Mouse (Mus musculus): ENCODE results near the gene Fhl5. TPM values are rescaled to one million over a fixed set of nuclear protein-coding genes. Genes with fewer than 3 reads are reported as not detected.
A peak's percentile ranks its signal among the peaks of the same experiment; 100 is the strongest.
"Not testable (repeated sequence)": the region's sequence is repeated elsewhere in the genome, so short reads cannot be mapped to it uniquely, and the experiment has no call there.

Gene Fhl5
- not detected in 2 replicates for polyA plus RNA-seq (2015; fragmentation: Nextera tagmentation; extraction: Ambion mirVana)

GRCm38 (mm10) chr4:25242776-25243175 is at the start of gene Fhl5:
Gene Fhl5 (minus strand): TSS chr4:25242876.
- H3K27me3 ChIP-seq (replicated peaks), result no peaks in the 10 kb centered on the region
- no peak within 1 kb of the TSS for H3K27ac ChIP-seq (replicated peaks)
- H3K4me1 ChIP-seq, result no peaks in the 10 kb centered on the region
- no peaks in the 10 kb centered on the region for H3K36me3 ChIP-seq
- H3K9me3 ChIP-seq (replicated peaks), result no peaks in the 10 kb centered on the region
- H3K9ac ChIP-seq (replicated peaks), result no peak within 1 kb of the TSS
- WGBS, result 96% methylated on average over 3 of the region's 3 CpGs
- H3K4me2 ChIP-seq, result no peak within 1 kb of the TSS
- H3K4me3 ChIP-seq (replicated peaks), result no peak within 1 kb of the TSS
- no peak for ATAC-seq (ENCODE audit: low FRiP score)

- not testable (repeated sequence) for H3K27me3 ChIP-seq (replicated peaks); H3K9ac ChIP-seq (replicated peaks); H3K27ac ChIP-seq (replicated peaks); H3K9me3 ChIP-seq (replicated peaks); ATAC-seq (ENCODE audit: low FRiP score); H3K4me1 ChIP-seq; H3K4me3 ChIP-seq (replicated peaks); H3K36me3 ChIP-seq; H3K4me2 ChIP-seq
- WGBS, result 90% methylated on average over 1 of the region's 1 CpGs
Observed at GRCm38 (mm10) chr4:25285002-25285401, 42.3 kb upstream of the Fhl5 start.

GRCm38 (mm10) chr4:25281671-25282038 is 39.0 kb upstream of the Fhl5 start, which contains the start of gene Ufl1:
Gene Ufl1 (minus strand): TSS chr4:25281821.
- H3K4me1 ChIP-seq, result peaks cover 9% of the 10 kb centered on the region
- peak within 1 kb of the TSS; percentile 81 for H3K4me3 ChIP-seq (replicated peaks)
- under 1% methylated on average over 30 of the region's 30 CpGs for WGBS
- H3K9ac ChIP-seq (replicated peaks), result peak within 1 kb of the TSS; percentile 96
- H3K27me3 ChIP-seq (replicated peaks), result no peaks in the 10 kb centered on the region
- H3K36me3 ChIP-seq, result peaks cover 10% of the 10 kb centered on the region
- peak within 1 kb of the TSS; percentile 62 for H3K4me2 ChIP-seq
- H3K9me3 ChIP-seq (replicated peaks), result no peaks in the 10 kb centered on the region
- peak; percentile 99 for ATAC-seq (ENCODE audit: low FRiP score)
- peak within 1 kb of the TSS; percentile 99 for H3K27ac ChIP-seq (replicated peaks)

GRCm38 (mm10) chr4:25280938-25281670 is 38.4 kb upstream of the Fhl5 start:
- Histone ChIP-seq H3K4me2 (peak overlapping the region; percentile 62), H3K27ac (replicated peaks) (peak overlapping the region; percentile 99), H3K4me3 (replicated peaks) (peak overlapping the region; percentile 81), H3K9me3 (replicated peaks) (no peaks in the 10 kb centered on the region), H3K4me1 (peaks cover 9% of the 10 kb centered on the region), H3K9ac (replicated peaks) (peak overlapping the region; percentile 96), H3K36me3 (peaks cover 10% of the 10 kb centered on the region), H3K27me3 (replicated peaks) (no peaks in the 10 kb centered on the region)
- WGBS, result 1% methylated on average over 32 of the region's 32 CpGs
- ATAC-seq (ENCODE audit: low FRiP score), result peak; percentile 95

- peaks cover 68% of the 10 kb centered on the region for H3K36me3 ChIP-seq
Observed at GRCm38 (mm10) chr4:25272861-25273627, 30.4 kb upstream of the Fhl5 start.

GRCm38 (mm10) chr4:25271926-25272325 is 29.2 kb upstream of the Fhl5 start:
- Histone ChIP-seq H3K4me1 (no peaks in the 10 kb centered on the region), H3K4me3 (replicated peaks) (no peak overlapping the region), H3K4me2 (no peak overlapping the region), H3K27ac (replicated peaks) (no peak overlapping the region), H3K9ac (replicated peaks) (no peak overlapping the region), H3K36me3 (peaks cover 72% of the 10 kb centered on the region), H3K9me3 (replicated peaks) (no peaks in the 10 kb centered on the region), H3K27me3 (replicated peaks) (no peaks in the 10 kb centered on the region)
- 88% methylated on average over 1 of the region's 1 CpGs for WGBS
- ATAC-seq (ENCODE audit: low FRiP score), result no peak

More at GRCm38 (mm10) chr4:25272861-25273627, 30.4 kb upstream of the Fhl5 start:
- H3K4me2 ChIP-seq, result no peak overlapping the region
- H3K9ac ChIP-seq (replicated peaks), result no peak overlapping the region
- no peaks in the 10 kb centered on the region for H3K4me1 ChIP-seq
- H3K4me3 ChIP-seq (replicated peaks), result no peak overlapping the region
- 94% methylated on average over 7 of the region's 7 CpGs for WGBS
- H3K27ac ChIP-seq (replicated peaks), result no peak overlapping the region
- no peak for ATAC-seq (ENCODE audit: low FRiP score)
- H3K27me3 ChIP-seq (replicated peaks), result no peaks in the 10 kb centered on the region
- H3K9me3 ChIP-seq (replicated peaks), result no peaks in the 10 kb centered on the region

- no peaks in the 10 kb centered on the region for H3K4me1 ChIP-seq
- H3K27me3 ChIP-seq (replicated peaks), result no peaks in the 10 kb centered on the region
- peaks cover 67% of the 10 kb centered on the region for H3K36me3 ChIP-seq
- 96% methylated on average over 3 of the region's 3 CpGs for WGBS
- H3K9me3 ChIP-seq (replicated peaks), result no peaks in the 10 kb centered on the region
- H3K4me3 ChIP-seq (replicated peaks), result no peak overlapping the region
- no peak for ATAC-seq (ENCODE audit: low FRiP score)
- no peak overlapping the region for H3K4me2 ChIP-seq
- no peak overlapping the region for H3K27ac ChIP-seq (replicated peaks)
- no peak overlapping the region for H3K9ac ChIP-seq (replicated peaks)
Observed at GRCm38 (mm10) chr4:25267144-25267543, 24.5 kb upstream of the Fhl5 start.

GRCm38 (mm10) chr4:25257822-25258398 is 15.2 kb upstream of the Fhl5 start:
- Histone ChIP-seq H3K36me3 (peaks cover 36% of the 10 kb centered on the region), H3K9me3 (replicated peaks) (no peaks in the 10 kb centered on the region), H3K9ac (replicated peaks) (no peak overlapping the region), H3K4me1 (no peaks in the 10 kb centered on the region), H3K27ac (replicated peaks) (no peak overlapping the region), H3K4me3 (replicated peaks) (no peak overlapping the region), H3K4me2 (no peak overlapping the region), H3K27me3 (replicated peaks) (no peaks in the 10 kb centered on the region)
- ATAC-seq (ENCODE audit: low FRiP score), result no peak
- 92% methylated on average over 7 of the region's 7 CpGs for WGBS

- H3K4me1 ChIP-seq; H3K4me2 ChIP-seq; H3K9me3 ChIP-seq (replicated peaks); H3K4me3 ChIP-seq (replicated peaks); H3K9ac ChIP-seq (replicated peaks); H3K27me3 ChIP-seq (replicated peaks); ATAC-seq (ENCODE audit: low FRiP score); H3K27ac ChIP-seq (replicated peaks); H3K36me3 ChIP-seq: not testable (repeated sequence)
- 100% methylated on average over 1 of the region's 1 CpGs for WGBS
Observed at GRCm38 (mm10) chr4:25235663-25236062, 7.0 kb downstream of the Fhl5 start.

- not testable (repeated sequence) for H3K4me2 ChIP-seq; H3K9me3 ChIP-seq (replicated peaks); H3K27me3 ChIP-seq (replicated peaks); H3K4me3 ChIP-seq (replicated peaks); H3K36me3 ChIP-seq; H3K4me1 ChIP-seq; ATAC-seq (ENCODE audit: low FRiP score); H3K27ac ChIP-seq (replicated peaks); H3K9ac ChIP-seq (replicated peaks)
- WGBS, result 93% methylated on average over 1 of the region's 1 CpGs
Observed at GRCm38 (mm10) chr4:25233767-25234166, 8.9 kb downstream of the Fhl5 start.

GRCm38 (mm10) chr4:25232546-25232945 is 10.1 kb downstream of the Fhl5 start:
- no peak overlapping the region for H3K4me2 ChIP-seq
- no peak overlapping the region for H3K4me3 ChIP-seq (replicated peaks)
- H3K9me3 ChIP-seq (replicated peaks), result no peaks in the 10 kb centered on the region
- H3K4me1 ChIP-seq, result no peaks in the 10 kb centered on the region
- no peaks in the 10 kb centered on the region for H3K27me3 ChIP-seq (replicated peaks)
- no peak for ATAC-seq (ENCODE audit: low FRiP score)
- 94% methylated on average over 3 of the region's 3 CpGs for whole genome bisulfite sequencing
- H3K9ac ChIP-seq (replicated peaks), result no peak overlapping the region
- H3K36me3 ChIP-seq, result no peaks in the 10 kb centered on the region
- no peak overlapping the region for H3K27ac ChIP-seq (replicated peaks)

- H3K9me3 ChIP-seq (replicated peaks), result no peaks in the 10 kb centered on the region
- no peak for ATAC-seq (ENCODE audit: low FRiP score)
- H3K36me3 ChIP-seq, result no peaks in the 10 kb centered on the region
- H3K4me1 ChIP-seq, result no peaks in the 10 kb centered on the region
- H3K27me3 ChIP-seq (replicated peaks), result no peaks in the 10 kb centered on the region
- no peak overlapping the region for H3K27ac ChIP-seq (replicated peaks)
- H3K9ac ChIP-seq (replicated peaks), result no peak overlapping the region
- H3K4me3 ChIP-seq (replicated peaks), result no peak overlapping the region
- H3K4me2 ChIP-seq, result no peak overlapping the region
- WGBS, result 6% methylated on average over 1 of the region's 1 CpGs
Observed at GRCm38 (mm10) chr4:25227527-25227926, 15.1 kb downstream of the Fhl5 start.

Data from neural tube, embryonic 15.5 days (tissue).